Mouse (Mus musculus): ENCODE results near the gene Wfikkn1. TPM values are rescaled to one million over a fixed set of nuclear protein-coding genes. Genes with fewer than 3 reads are reported as not detected.
A peak's percentile ranks its signal among the peaks of the same experiment; 100 is the strongest.
"Not testable (repeated sequence)": the region's sequence is repeated elsewhere in the genome, so short reads cannot be mapped to it uniquely, and the experiment has no call there.

Gene Wfikkn1
- polyA plus RNA-seq, 1 experiment from 2014 or later, result 0.56 TPM

GRCm38 (mm10) chr17:25875171-25876136 is 5.2 kb downstream of the Wfikkn1 start:
- Histone ChIP-seq H3K4me2 (peak overlapping the region; percentile 94), H3K27me3 (no peaks in the 10 kb centered on the region), H3K4me1 (peaks cover 25% of the 10 kb centered on the region), H3K9me3 (no peaks in the 10 kb centered on the region), H3K27ac (peak overlapping the region; percentile 93), H3K9ac (peak overlapping the region; percentile 84), H3K36me3 (peaks cover 26% of the 10 kb centered on the region), H3K4me3 (peak overlapping the region; percentile 80)
- 1% methylated on average over 59 of the region's 59 CpGs for WGBS
- ATAC-seq (ENCODE audit: insufficient number of reproducible peaks, insufficient read depth, low FRiP score, low TSS enrichment, low read depth), result peak; percentile 88

GRCm38 (mm10) chr17:25874721-25875170 is 5.9 kb downstream of the Wfikkn1 start, which contains the start of gene Mettl26:
Mettl26 (plus strand) TSS chr17:25875074.
- WGBS, result under 1% methylated on average over 25 of the region's 25 CpGs
- Histone ChIP-seq H3K27ac (peak within 1 kb of the TSS; percentile 93), H3K9me3 (no peaks in the 10 kb centered on the region), H3K27me3 (no peaks in the 10 kb centered on the region), H3K4me3 (peak within 1 kb of the TSS; percentile 80), H3K4me1 (peaks cover 21% of the 10 kb centered on the region), H3K4me2 (peak within 1 kb of the TSS; percentile 94), H3K9ac (peak within 1 kb of the TSS; percentile 84), H3K36me3 (peaks cover 23% of the 10 kb centered on the region)
- ATAC-seq (ENCODE audit: insufficient number of reproducible peaks, insufficient read depth, low FRiP score, low TSS enrichment, low read depth), result peak; percentile 74

- H3K36me3 ChIP-seq, result peaks cover 18% of the 10 kb centered on the region
- H3K27me3 ChIP-seq, result no peaks in the 10 kb centered on the region
- peak overlapping the region; percentile 80 for H3K4me3 ChIP-seq
- peak overlapping the region; percentile 94 for H3K4me2 ChIP-seq
- peak overlapping the region; percentile 84 for H3K9ac ChIP-seq
- peaks cover 21% of the 10 kb centered on the region for H3K4me1 ChIP-seq
- H3K9me3 ChIP-seq, result no peaks in the 10 kb centered on the region
- peak overlapping the region; percentile 93 for H3K27ac ChIP-seq
- no peak for ATAC-seq (ENCODE audit: insufficient number of reproducible peaks, insufficient read depth, low FRiP score, low TSS enrichment, low read depth)
- WGBS, result 5% methylated on average over 14 of the region's 14 CpGs
These were observed 6.4 kb downstream of the Wfikkn1 start for GRCm38 (mm10) chr17:25874148-25874720.

GRCm38 (mm10) chr17:25873405-25874147 is 7.1 kb downstream of the Wfikkn1 start:
- ATAC-seq (ENCODE audit: insufficient number of reproducible peaks, insufficient read depth, low FRiP score, low TSS enrichment, low read depth), result no peak
- peaks cover 11% of the 10 kb centered on the region for H3K36me3 ChIP-seq
- peak overlapping the region; percentile 80 for H3K4me3 ChIP-seq
- H3K27ac ChIP-seq, result peak overlapping the region; percentile 93; the same call in 1 of the 2 replicates
- no peaks in the 10 kb centered on the region for H3K9me3 ChIP-seq
- WGBS, result 72% methylated on average over 11 of the region's 11 CpGs
- H3K4me1 ChIP-seq, result peaks cover 26% of the 10 kb centered on the region
- peak overlapping the region; percentile 84 for H3K9ac ChIP-seq
- H3K4me2 ChIP-seq, result peak overlapping the region; percentile 94
- H3K27me3 ChIP-seq, result no peaks in the 10 kb centered on the region

- peaks cover 2% of the 10 kb centered on the region for H3K36me3 ChIP-seq
- no peak overlapping the region for H3K4me2 ChIP-seq
- H3K4me3 ChIP-seq, result no peak overlapping the region
- H3K4me1 ChIP-seq, result peaks cover 32% of the 10 kb centered on the region
- no peak overlapping the region for H3K27ac ChIP-seq
- H3K9me3 ChIP-seq, result no peaks in the 10 kb centered on the region
- H3K9ac ChIP-seq, result no peak overlapping the region
- 82% methylated on average over 3 of the region's 3 CpGs for WGBS
- no peak for ATAC-seq (ENCODE audit: insufficient number of reproducible peaks, insufficient read depth, low FRiP score, low TSS enrichment, low read depth)
- no peaks in the 10 kb centered on the region for H3K27me3 ChIP-seq
These were observed 8.0 kb downstream of the Wfikkn1 start for GRCm38 (mm10) chr17:25872676-25873075.

- not testable (repeated sequence) for H3K4me2 ChIP-seq; H3K27ac ChIP-seq; H3K4me3 ChIP-seq; H3K36me3 ChIP-seq; H3K9ac ChIP-seq; H3K27me3 ChIP-seq; ATAC-seq (ENCODE audit: insufficient number of reproducible peaks, insufficient read depth, low FRiP score, low TSS enrichment, low read depth); H3K9me3 ChIP-seq
- H3K4me1 ChIP-seq, result peaks cover 29% of the 10 kb centered on the region
These were observed 9.1 kb downstream of the Wfikkn1 start for GRCm38 (mm10) chr17:25871566-25871965.

GRCm38 (mm10) chr17:25869954-25870353 is 10.7 kb downstream of the Wfikkn1 start:
- no peak overlapping the region for H3K9ac ChIP-seq
- no peaks in the 10 kb centered on the region for H3K9me3 ChIP-seq
- H3K36me3 ChIP-seq, result no peaks in the 10 kb centered on the region
- no peak overlapping the region for H3K4me3 ChIP-seq
- no peaks in the 10 kb centered on the region for H3K27me3 ChIP-seq
- H3K4me2 ChIP-seq, result no peak overlapping the region
- ATAC-seq (ENCODE audit: insufficient number of reproducible peaks, insufficient read depth, low FRiP score, low TSS enrichment, low read depth), result no peak
- H3K4me1 ChIP-seq, result peaks cover 21% of the 10 kb centered on the region
- no peak overlapping the region for H3K27ac ChIP-seq
- 87% methylated on average over 2 of the region's 2 CpGs for WGBS

GRCm38 (mm10) chr17:25869498-25869897 is 11.2 kb downstream of the Wfikkn1 start:
- H3K4me2 ChIP-seq, result no peak overlapping the region
- H3K4me1 ChIP-seq, result peaks cover 21% of the 10 kb centered on the region
- no peak overlapping the region for H3K4me3 ChIP-seq
- H3K9me3 ChIP-seq, result no peaks in the 10 kb centered on the region
- no peaks in the 10 kb centered on the region for H3K36me3 ChIP-seq
- no peaks in the 10 kb centered on the region for H3K27me3 ChIP-seq
- no peak overlapping the region for H3K27ac ChIP-seq
- no peak overlapping the region for H3K9ac ChIP-seq
- 90% methylated on average over 8 of the region's 8 CpGs for WGBS
- no peak for ATAC-seq (ENCODE audit: insufficient number of reproducible peaks, insufficient read depth, low FRiP score, low TSS enrichment, low read depth)

- H3K27me3 ChIP-seq, result no peaks in the 10 kb centered on the region
- peaks cover 15% of the 10 kb centered on the region for H3K4me1 ChIP-seq
- peak within 1 kb of the TSS; percentile 71 for H3K27ac ChIP-seq
- H3K9me3 ChIP-seq, result no peaks in the 10 kb centered on the region
- under 1% methylated on average over 24 of the region's 24 CpGs for WGBS
- H3K4me3 ChIP-seq, result peak within 1 kb of the TSS; percentile 68
- peak within 1 kb of the TSS; percentile 73 for H3K9ac ChIP-seq
- no peaks in the 10 kb centered on the region for H3K36me3 ChIP-seq
- H3K4me2 ChIP-seq, result peak within 1 kb of the TSS; percentile 100
- peak; percentile 84 for ATAC-seq (ENCODE audit: insufficient number of reproducible peaks, insufficient read depth, low FRiP score, low TSS enrichment, low read depth)
These were observed 12.0 kb downstream of the Wfikkn1 start, which contains the start of gene Mcrip2 for GRCm38 (mm10) chr17:25868601-25869191. Mcrip2 (minus strand) TSS chr17:25868764.

GRCm38 (mm10) chr17:25867836-25868600 is 12.6 kb downstream of the Wfikkn1 start:
- Histone ChIP-seq H3K27ac (no peak overlapping the region), H3K4me3 (peak overlapping the region; percentile 68), H3K9ac (peak overlapping the region; percentile 73), H3K9me3 (no peaks in the 10 kb centered on the region), H3K4me1 (peaks cover 15% of the 10 kb centered on the region), H3K27me3 (no peaks in the 10 kb centered on the region), H3K4me2 (peak overlapping the region; percentile 100), H3K36me3 (no peaks in the 10 kb centered on the region)
- under 1% methylated on average over 42 of the region's 42 CpGs for WGBS
- ATAC-seq (ENCODE audit: insufficient number of reproducible peaks, insufficient read depth, low FRiP score, low TSS enrichment, low read depth), result peak; percentile 53; the same call in 1 of the 2 replicates

All from embryonic facial prominence, embryonic 13.5 days (tissue).